Mouse (Mus musculus) ES-Bruce4 (cell line): Measurements from ENCODE around the gene Fam69a. TPM values are rescaled to one million over a fixed set of nuclear protein-coding genes. Genes with fewer than 3 reads are reported as not detected.

Source experiments
- H3K27ac ChIP-seq: 2 replicates; pipeline ENCODE4 v1.5.1; 2012; ENCODE audit warnings: low read length, inconsistent platforms; ENCODE audit not compliant: insufficient read depth
- H3K27me3 ChIP-seq: 2 replicates; pipeline ENCODE4 v1.6.1; 2012; ENCODE audit warnings: mild to moderate bottlenecking, low read length, inconsistent platforms; ENCODE audit not compliant: control insufficient read depth, poor library complexity, insufficient read depth, severe bottlenecking
- H3K36me3 ChIP-seq: 2 replicates; pipeline ENCODE4 v1.6.1; 2012; ENCODE audit warnings: inconsistent platforms, mild to moderate bottlenecking, low read length, moderate library complexity; ENCODE audit not compliant: control insufficient read depth, poor library complexity, insufficient read depth, severe bottlenecking
- H3K4me1 ChIP-seq: one replicate; pipeline ENCODE4 v1.8.1; 2011; ENCODE audit warnings: low read length; ENCODE audit not compliant: control insufficient read depth, insufficient read depth
- H3K4me3 ChIP-seq: 2 replicates; pipeline ENCODE4 v1.5.1; 2011; ENCODE audit warnings: low read depth, mild to moderate bottlenecking, low read length
- H3K9ac ChIP-seq: 2 replicates; pipeline ENCODE4 v1.6.1; 2012; ENCODE audit warnings: low read depth, mild to moderate bottlenecking, inconsistent platforms; ENCODE audit not compliant: poor library complexity, severe bottlenecking
- H3K9me3 ChIP-seq: replicated peaks from 2 replicates; pipeline ENCODE4 v1.6.1; 2012; ENCODE audit warnings: mild to moderate bottlenecking, low read length, inconsistent platforms; ENCODE audit not compliant: control insufficient read depth, poor library complexity, insufficient read depth, severe bottlenecking
- CTCF ChIP-seq: IDR thresholded peaks from one replicate; pipeline ENCODE4 v1.8.1; 2011; ENCODE audit warnings: low read depth, low read length
- EP300 ChIP-seq: IDR thresholded peaks from 2 replicates; pipeline ENCODE4 v1.6.1; 2011; ENCODE audit warnings: low read depth, low read length; ENCODE audit not compliant: insufficient read depth
- POLR2A ChIP-seq: IDR thresholded peaks from one replicate; pipeline ENCODE4 v1.8.1; 2011; ENCODE audit warnings: low read length; ENCODE audit not compliant: insufficient read depth
- polyA plus RNA-seq: library from polyadenylated mRNA; stranded (reverse); fragments of >200 nt; gene quantifications from 2 replicates; pipeline ENCODE4 v1.2.4, GENCODE M21; 2011; ENCODE audit warnings: low read depth; ENCODE audit not compliant: missing spikeins, insufficient read depth, insufficient read length

The Fam69a gene
- polyA plus RNA-seq, 1 experiment = 7.8 TPM

- Histone ChIP-seq H3K4me3 (no peak overlapping the region), H3K27ac (no peak overlapping the region), H3K9me3 (no peaks in the 10 kb centered on the region), H3K9ac (no peak overlapping the region), H3K4me1 (no peaks in the 10 kb centered on the region), H3K27me3 (no peaks in the 10 kb centered on the region; the same call in 1 of the 2 replicates), H3K36me3 (no peaks in the 10 kb centered on the region)
- no peak for TF ChIP-seq EP300
- TF ChIP-seq CTCF = no peak
- TF ChIP-seq POLR2A = no peak
Observed at GRCm38 (mm10) chr5:107875261-107875611, 111.6 kb downstream of the Fam69a start.

GRCm38 (mm10) chr5:107874561-107875260, 112.2 kb downstream of the Fam69a start, which contains the start of gene Evi5:
TSS of gene Evi5 (minus strand) at chr5:107875107.
- H3K9me3 ChIP-seq = no peaks in the 10 kb centered on the region
- peak within 1 kb of the TSS; percentile 52; the same call in 1 of the 2 replicates for H3K9ac ChIP-seq
- TF ChIP-seq EP300 (no peak), CTCF (no peak), POLR2A (no peak)
- no peaks in the 10 kb centered on the region; the same call in 1 of the 2 replicates for H3K27me3 ChIP-seq
- H3K4me3 ChIP-seq = no peak within 1 kb of the TSS; the same call in 1 of the 2 replicates
- H3K4me1 ChIP-seq = no peaks in the 10 kb centered on the region
- H3K27ac ChIP-seq = no peak within 1 kb of the TSS
- H3K36me3 ChIP-seq = no peaks in the 10 kb centered on the region

DNA sequence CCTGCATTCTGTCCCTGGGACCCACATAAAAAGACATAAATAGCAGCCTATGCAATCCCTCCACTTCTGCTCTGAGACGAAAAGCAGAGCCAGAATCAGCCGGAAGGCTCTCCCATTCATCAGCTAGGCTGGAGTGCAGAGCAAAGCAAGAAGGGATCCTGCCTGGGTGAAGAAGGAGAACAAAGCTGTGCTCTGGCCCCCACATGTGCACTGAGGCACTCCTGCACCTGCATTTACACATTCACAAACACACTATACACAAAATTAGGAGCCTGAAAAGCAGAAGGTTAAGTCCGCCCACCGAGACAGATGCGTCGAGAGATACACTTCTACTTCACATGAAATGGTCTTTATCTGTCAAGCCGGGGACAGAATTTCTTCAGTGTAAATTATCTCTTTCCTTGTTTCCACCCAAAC, 113.0 kb downstream of the Fam69a start:
- Histone ChIP-seq H3K9ac (no peak overlapping the region; the same call in 1 of the 2 replicates), H3K4me1 (no peaks in the 10 kb centered on the region), H3K36me3 (no peaks in the 10 kb centered on the region), H3K9me3 (no peaks in the 10 kb centered on the region), H3K4me3 (no peak overlapping the region; the same call in 1 of the 2 replicates), H3K27me3 (no peaks in the 10 kb centered on the region; the same call in 1 of the 2 replicates), H3K27ac (no peak overlapping the region)
- no peak for TF ChIP-seq CTCF
- TF ChIP-seq POLR2A = no peak
- TF ChIP-seq EP300 = no peak

DNA sequence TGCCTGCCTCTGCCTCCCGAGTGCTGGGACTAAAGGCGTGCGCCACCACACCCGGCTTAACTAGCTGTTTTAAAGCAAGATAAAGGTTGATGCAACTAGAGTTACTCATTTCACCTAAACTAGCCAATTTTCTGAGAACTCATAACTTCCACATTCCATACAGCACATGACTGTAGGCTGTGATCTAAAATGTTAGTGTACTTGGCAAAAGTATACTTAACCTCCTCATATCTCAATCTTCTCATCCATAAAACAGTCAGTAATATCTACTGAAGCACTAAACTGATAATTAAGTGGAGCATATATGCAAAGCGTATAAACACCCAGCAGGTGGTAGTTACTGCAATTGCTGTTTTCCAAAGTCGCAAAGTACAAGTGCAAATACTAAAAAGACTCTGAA, 113.6 kb downstream of the Fam69a start:
- Histone ChIP-seq H3K9ac (no peak overlapping the region), H3K27me3 (no peaks in the 10 kb centered on the region; the same call in 1 of the 2 replicates), H3K36me3 (no peaks in the 10 kb centered on the region), H3K4me1 (no peaks in the 10 kb centered on the region), H3K27ac (no peak overlapping the region), H3K9me3 (no peaks in the 10 kb centered on the region), H3K4me3 (no peak overlapping the region)
- no peak for TF ChIP-seq CTCF
- TF ChIP-seq POLR2A = no peak
- TF ChIP-seq EP300 = no peak

GRCm38 (mm10) chr5:107869701-107870100, 117.2 kb downstream of the Fam69a start:
- H3K4me3 ChIP-seq = no peak overlapping the region
- no peaks in the 10 kb centered on the region for H3K9me3 ChIP-seq
- no peak for TF ChIP-seq EP300
- no peaks in the 10 kb centered on the region; the same call in 1 of the 2 replicates for H3K27me3 ChIP-seq
- H3K27ac ChIP-seq = no peak overlapping the region
- no peak overlapping the region for H3K9ac ChIP-seq
- no peaks in the 10 kb centered on the region for H3K4me1 ChIP-seq
- H3K36me3 ChIP-seq = no peaks in the 10 kb centered on the region

DNA sequence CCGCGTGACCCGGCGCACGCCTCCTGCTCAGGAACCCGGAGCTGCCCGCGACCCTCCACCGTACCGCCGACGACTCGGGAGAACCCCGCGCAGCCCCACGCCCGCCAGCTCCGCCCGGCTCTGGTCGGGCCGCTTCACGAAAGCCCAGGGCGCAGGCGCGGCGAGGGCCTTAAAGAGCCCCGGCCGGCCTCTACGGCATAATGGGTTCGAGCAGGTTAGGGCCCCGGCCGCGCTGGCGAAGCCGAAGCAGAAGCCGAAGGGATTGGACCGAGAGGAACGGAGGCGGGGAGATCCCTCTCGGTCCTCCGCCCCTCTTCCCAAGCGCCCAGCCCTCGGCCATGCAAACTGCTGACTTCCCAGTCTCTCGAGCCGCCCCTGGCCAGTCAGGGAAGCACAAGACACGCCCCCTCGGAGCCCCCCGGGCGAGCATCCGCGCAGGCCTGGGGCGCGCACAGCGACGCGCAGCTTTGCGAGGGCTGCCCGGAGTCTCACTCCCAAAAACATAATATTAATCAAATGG, 117.9 kb downstream of the Fam69a start:
- H3K9me3 ChIP-seq = no peaks in the 10 kb centered on the region
- TF ChIP-seq EP300 (no peak), POLR2A (peak; percentile 22)

More for the DNA sequence above, 117.9 kb downstream of the Fam69a start:
- Histone ChIP-seq H3K27me3 (no peaks in the 10 kb centered on the region; the same call in 1 of the 2 replicates), H3K4me3 (peak overlapping the region; percentile 71), H3K36me3 (no peaks in the 10 kb centered on the region), H3K4me1 (no peaks in the 10 kb centered on the region), H3K27ac (peak overlapping the region; percentile 73), H3K9ac (peak overlapping the region; percentile 90)
